Mouse (Mus musculus): Measurements from ENCODE around the gene Nags. TPM values are rescaled to one million over a fixed set of nuclear protein-coding genes. Genes with fewer than 3 reads are reported as not detected.

The Nags gene
- polyA plus RNA-seq, 1 experiment from 2014 or later = not detected

GRCm38 (mm10) chr11:102188980-102189379 is 43.7 kb downstream of the Nags start:
- Histone ChIP-seq H3K4me2 (replicated peaks; ENCODE audit: low read depth, low read length) (peak overlapping the region; percentile 72), H3K4me3 (ENCODE audit: low read depth, low read length) (peak overlapping the region; percentile 64), H3K27me3 (ENCODE audit: control insufficient read depth, insufficient read depth, low read length) (no peaks in the 10 kb centered on the region), H3K36me3 (ENCODE audit: control insufficient read depth, insufficient read depth, low read length) (peaks cover 8% of the 10 kb centered on the region), H3K27ac (ENCODE audit: low read length) (peak overlapping the region; percentile 28; the same call in 1 of the 2 replicates), H3K9ac (replicated peaks; ENCODE audit: low read depth, low read length) (no peak overlapping the region), H3K9me3 (ENCODE audit: control insufficient read depth, low read depth, low read length) (no peaks in the 10 kb centered on the region), H3K4me1 (ENCODE audit: control insufficient read depth, insufficient read depth, low read length) (peaks cover 9% of the 10 kb centered on the region; the same call in 1 of the 2 replicates)
- WGBS = 62% methylated on average over 6 of the region's 6 CpGs
- no peak for ATAC-seq (ENCODE audit: insufficient number of reproducible peaks, insufficient read depth, low FRiP score, low read depth)

GRCm38 (mm10) chr11:102189461-102190436 is 44.4 kb downstream of the Nags start, which contains the start of gene G6pc3:
Gene G6pc3 (plus strand): TSS chr11:102189620.
- peak within 1 kb of the TSS; percentile 64 for H3K4me3 ChIP-seq (ENCODE audit: low read depth, low read length)
- H3K9ac ChIP-seq (replicated peaks; ENCODE audit: low read depth, low read length) = peak within 1 kb of the TSS; percentile 18
- H3K9me3 ChIP-seq (ENCODE audit: control insufficient read depth, low read depth, low read length) = no peaks in the 10 kb centered on the region
- WGBS = 1% methylated on average over 50 of the region's 50 CpGs
- H3K4me1 ChIP-seq (ENCODE audit: control insufficient read depth, insufficient read depth, low read length) = peaks cover 9% of the 10 kb centered on the region; the same call in 1 of the 2 replicates
- peaks cover 15% of the 10 kb centered on the region for H3K36me3 ChIP-seq (ENCODE audit: control insufficient read depth, insufficient read depth, low read length)
- no peaks in the 10 kb centered on the region for H3K27me3 ChIP-seq (ENCODE audit: control insufficient read depth, insufficient read depth, low read length)
- H3K27ac ChIP-seq (ENCODE audit: low read length) = peak within 1 kb of the TSS; percentile 45; the same call in 1 of the 2 replicates
- ATAC-seq (ENCODE audit: insufficient number of reproducible peaks, insufficient read depth, low FRiP score, low read depth) = peak; percentile 85
- peak within 1 kb of the TSS; percentile 72 for H3K4me2 ChIP-seq (replicated peaks; ENCODE audit: low read depth, low read length)

GRCm38 (mm10) chr11:102190848-102191247 is 45.5 kb downstream of the Nags start:
- no peak overlapping the region for H3K27ac ChIP-seq (ENCODE audit: low read length)

GRCm38 (mm10) chr11:102193657-102194440 is 48.5 kb downstream of the Nags start:
- Histone ChIP-seq H3K9me3 (ENCODE audit: control insufficient read depth, low read depth, low read length) (no peaks in the 10 kb centered on the region), H3K36me3 (ENCODE audit: control insufficient read depth, insufficient read depth, low read length) (peaks cover 46% of the 10 kb centered on the region), H3K4me1 (ENCODE audit: control insufficient read depth, insufficient read depth, low read length) (peaks cover 9% of the 10 kb centered on the region; the same call in 1 of the 2 replicates), H3K27me3 (ENCODE audit: control insufficient read depth, insufficient read depth, low read length) (no peaks in the 10 kb centered on the region), H3K9ac (replicated peaks; ENCODE audit: low read depth, low read length) (no peak overlapping the region), H3K4me2 (replicated peaks; ENCODE audit: low read depth, low read length) (no peak overlapping the region), H3K27ac (ENCODE audit: low read length) (no peak overlapping the region), H3K4me3 (ENCODE audit: low read depth, low read length) (no peak overlapping the region)
- WGBS = 78% methylated on average over 9 of the region's 9 CpGs
- no peak for ATAC-seq (ENCODE audit: insufficient number of reproducible peaks, insufficient read depth, low FRiP score, low read depth)

More at GRCm38 (mm10) chr11:102190848-102191247, 45.5 kb downstream of the Nags start:
- Histone ChIP-seq H3K4me2 (replicated peaks; ENCODE audit: low read depth, low read length) (peak overlapping the region; percentile 72), H3K9ac (replicated peaks; ENCODE audit: low read depth, low read length) (no peak overlapping the region), H3K36me3 (ENCODE audit: control insufficient read depth, insufficient read depth, low read length) (peaks cover 17% of the 10 kb centered on the region), H3K4me1 (ENCODE audit: control insufficient read depth, insufficient read depth, low read length) (peaks cover 9% of the 10 kb centered on the region; the same call in 1 of the 2 replicates), H3K9me3 (ENCODE audit: control insufficient read depth, low read depth, low read length) (no peaks in the 10 kb centered on the region), H3K27me3 (ENCODE audit: control insufficient read depth, insufficient read depth, low read length) (no peaks in the 10 kb centered on the region), H3K4me3 (ENCODE audit: low read depth, low read length) (peak overlapping the region; percentile 64; the same call in 1 of the 2 replicates)
- whole genome bisulfite sequencing = 52% methylated on average over 4 of the region's 4 CpGs
- no peak for ATAC-seq (ENCODE audit: insufficient number of reproducible peaks, insufficient read depth, low FRiP score, low read depth)

- H3K4me1 ChIP-seq (ENCODE audit: control insufficient read depth, insufficient read depth, low read length) = no peaks in the 10 kb centered on the region; the same call in 1 of the 2 replicates
- peak; percentile 65; the same call in 1 of the 2 replicates for ATAC-seq (ENCODE audit: insufficient number of reproducible peaks, insufficient read depth, low FRiP score, low read depth)
- H3K36me3 ChIP-seq (ENCODE audit: control insufficient read depth, insufficient read depth, low read length) = peaks cover 65% of the 10 kb centered on the region
- no peak overlapping the region for H3K4me3 ChIP-seq (ENCODE audit: low read depth, low read length)
- H3K4me2 ChIP-seq (replicated peaks; ENCODE audit: low read depth, low read length) = no peak overlapping the region
- H3K27ac ChIP-seq (ENCODE audit: low read length) = no peak overlapping the region
- 67% methylated on average over 21 of the region's 21 CpGs for WGBS
- H3K9me3 ChIP-seq (ENCODE audit: control insufficient read depth, low read depth, low read length) = no peaks in the 10 kb centered on the region
- no peak overlapping the region for H3K9ac ChIP-seq (replicated peaks; ENCODE audit: low read depth, low read length)
- H3K27me3 ChIP-seq (ENCODE audit: control insufficient read depth, insufficient read depth, low read length) = no peaks in the 10 kb centered on the region
Observed at GRCm38 (mm10) chr11:102196018-102196797, 50.9 kb downstream of the Nags start.

- no peaks in the 10 kb centered on the region for H3K27me3 ChIP-seq (ENCODE audit: control insufficient read depth, insufficient read depth, low read length)
- no peak overlapping the region for H3K27ac ChIP-seq (ENCODE audit: low read length)
- H3K9ac ChIP-seq (replicated peaks; ENCODE audit: low read depth, low read length) = no peak overlapping the region
- 58% methylated on average over 6 of the region's 6 CpGs for WGBS
- no peaks in the 10 kb centered on the region for H3K9me3 ChIP-seq (ENCODE audit: control insufficient read depth, low read depth, low read length)
- no peak overlapping the region for H3K4me3 ChIP-seq (ENCODE audit: low read depth, low read length)
- H3K36me3 ChIP-seq (ENCODE audit: control insufficient read depth, insufficient read depth, low read length) = peaks cover 80% of the 10 kb centered on the region
- H3K4me1 ChIP-seq (ENCODE audit: control insufficient read depth, insufficient read depth, low read length) = no peaks in the 10 kb centered on the region
- ATAC-seq (ENCODE audit: insufficient number of reproducible peaks, insufficient read depth, low FRiP score, low read depth) = no peak
- H3K4me2 ChIP-seq (replicated peaks; ENCODE audit: low read depth, low read length) = no peak overlapping the region
Observed at GRCm38 (mm10) chr11:102198245-102198644, 52.9 kb downstream of the Nags start.
